Mouse (Mus musculus) CH12.LX (cell line): ENCODE data around the gene 4930522H14Rik. TPM values are rescaled to one million over a fixed set of nuclear protein-coding genes. Genes with fewer than 3 reads are reported as not detected.

Source experiments
- DNase-seq: peaks from one replicate; pipeline ENCODE4 v3.0.0-alpha.2; 2013; ENCODE audit errors: extremely low read depth
- H3K27ac ChIP-seq: 2 replicates; pipeline ENCODE4 v1.5.1; 2012; ENCODE audit warnings: low read depth, mild to moderate bottlenecking, control low read depth, moderate library complexity; ENCODE audit not compliant: insufficient read depth
- H3K27me3 ChIP-seq: replicated peaks from 2 replicates; pipeline ENCODE3; 2012; ENCODE audit warnings: inconsistent platforms
- H3K36me3 ChIP-seq, 2 experiments: replicated peaks in 1 of 2; 2 replicates each; pipeline versions ENCODE3 to v1.6.1; 2012; ENCODE audit warnings: inconsistent platforms in 1 of 2, low read length in 1 of 2, mild to moderate bottlenecking in 1 of 2, mixed read lengths in 1 of 2, moderate library complexity in 1 of 2; ENCODE audit not compliant: control insufficient read depth in 1 of 2, insufficient read depth in 1 of 2
- H3K4me1 ChIP-seq, 2 experiments: 2 replicates each; pipeline ENCODE4 v1.6.1; 2012; ENCODE audit warnings: inconsistent platforms in 1 of 2, moderate library complexity in 1 of 2; ENCODE audit not compliant: insufficient read depth in 2 of 2, control insufficient read depth in 1 of 2
- H3K4me2 ChIP-seq: 2 replicates; pipeline ENCODE4 v1.6.1; 2012; ENCODE audit warnings: low read depth, mild to moderate bottlenecking, control low read depth; ENCODE audit not compliant: poor library complexity, insufficient read depth, severe bottlenecking
- H3K4me3 ChIP-seq, 3 experiments: fragments of 150-350 bp in 1 of 3; sonication (generic) in 1 of 3; replicated peaks in 1 of 3; 2 replicates each; pipeline versions ENCODE3 to v1.5.1; 2011 to 2012; ENCODE audit warnings: low read depth in 2 of 3, low read length in 2 of 3, mild to moderate bottlenecking in 2 of 3, moderate library complexity in 2 of 3, control low read depth in 1 of 3, improper control_type of control experiment in 1 of 3, inconsistent platforms in 1 of 3, mixed read lengths in 1 of 3; ENCODE audit not compliant: poor library complexity in 1 of 3
- H3K79me2 ChIP-seq: replicated peaks from 2 replicates; pipeline ENCODE4 v1.6.1; 2012; ENCODE audit warnings: mild to moderate bottlenecking, moderate library complexity; ENCODE audit not compliant: control insufficient read depth, poor library complexity, insufficient read depth, severe bottlenecking; ENCODE audit errors: extremely low read depth
- H3K9ac ChIP-seq: 2 replicates; pipeline ENCODE4 v1.6.1; 2012; ENCODE audit warnings: low read depth, mild to moderate bottlenecking, control low read depth, moderate library complexity; ENCODE audit not compliant: insufficient read depth
- H3K9me3 ChIP-seq: replicated peaks from 2 replicates; pipeline ENCODE3; 2012; ENCODE audit warnings: low read length, inconsistent platforms, mixed read lengths
- ELF1 ChIP-seq: IDR thresholded peaks from 2 replicates; pipeline ENCODE4 v1.6.1; 2014; ENCODE audit warnings: low read depth, mild to moderate bottlenecking, inconsistent platforms, low read length, improper control_type of control experiment
- JUND ChIP-seq: conservative IDR thresholded peaks from 2 replicates; pipeline ENCODE4 v1.6.1; 2011; ENCODE audit warnings: low read depth, low read length, improper control_type of control experiment
- KAT2A ChIP-seq: IDR thresholded peaks from 2 replicates; pipeline ENCODE4 v1.6.1; 2012; ENCODE audit warnings: low read length, improper control_type of control experiment, inconsistent platforms; ENCODE audit not compliant: insufficient replicate concordance
- MXI1 ChIP-seq: IDR thresholded peaks from 2 replicates; pipeline ENCODE4 v1.6.1; 2011; ENCODE audit warnings: mild to moderate bottlenecking, low read depth, low read length, improper control_type of control experiment
- NRF1 ChIP-seq: IDR thresholded peaks from 2 replicates; pipeline ENCODE4 v1.6.1; 2014; ENCODE audit warnings: low read depth, mild to moderate bottlenecking, inconsistent platforms, low read length, improper control_type of control experiment, moderate library complexity
- PAX5 ChIP-seq: IDR thresholded peaks from 2 replicates; pipeline ENCODE4 v1.6.1; 2012; ENCODE audit warnings: low read length, inconsistent platforms, mixed read lengths
- POLR2A ChIP-seq: IDR thresholded peaks from 2 replicates; pipeline ENCODE4 v1.6.1; 2011; ENCODE audit warnings: low read depth, mild to moderate bottlenecking, improper control_type of control experiment, low read length
- RAD21 ChIP-seq: IDR thresholded peaks from 2 replicates; pipeline ENCODE4 v1.6.1; 2011; ENCODE audit warnings: low read depth, mild to moderate bottlenecking, low read length, improper control_type of control experiment, moderate library complexity
- RCOR1 ChIP-seq: conservative IDR thresholded peaks from 2 replicates; pipeline ENCODE4 v1.6.1; 2012; ENCODE audit warnings: low read depth, mild to moderate bottlenecking, inconsistent platforms, low read length, improper control_type of control experiment
- SIN3A ChIP-seq: IDR thresholded peaks from 2 replicates; pipeline ENCODE4 v1.6.1; 2012; ENCODE audit warnings: low read length, improper control_type of control experiment, inconsistent platforms
- SMC3 ChIP-seq: IDR thresholded peaks from 2 replicates; pipeline ENCODE4 v1.6.1; 2011; ENCODE audit warnings: low read depth, low read length, improper control_type of control experiment
- TBP ChIP-seq: conservative IDR thresholded peaks from 2 replicates; pipeline ENCODE4 v1.6.1; 2011; ENCODE audit warnings: low read depth, low read length, improper control_type of control experiment
- UBTF ChIP-seq: IDR thresholded peaks from 2 replicates; pipeline ENCODE4 v1.6.1; 2012; ENCODE audit warnings: low read depth, mild to moderate bottlenecking, inconsistent platforms, low read length, improper control_type of control experiment, moderate library complexity
- USF2 ChIP-seq: conservative IDR thresholded peaks from 2 replicates; pipeline ENCODE4 v1.6.1; 2011; ENCODE audit warnings: low read depth, low read length, improper control_type of control experiment
- ZNF384 ChIP-seq: IDR thresholded peaks from 2 replicates; pipeline ENCODE4 v1.6.1; 2012; ENCODE audit warnings: low read depth, low read length, improper control_type of control experiment, inconsistent platforms
- dilution Hi-C: fragments of 300-500 bp; cut with MboI; formaldehyde crosslinking; loops from 2 replicates; pipeline ENCODE4 v1.14.3; 2020; ENCODE audit warnings: low sequenced_read_pairs; ENCODE audit not compliant: extremely low pct_unique_long_range_greater_than_20kb, extremely low pct_ligation_motif_present
- in situ Hi-C: fragments of 300-500 bp; cut with MboI; formaldehyde crosslinking; loops from 3 replicates; pipeline ENCODE4 v1.14.3; 2019; ENCODE audit warnings: low sequenced_read_pairs, low pct_ligation_motif_present, low pct_unique_long_range_greater_than_20kb, mixed read lengths
- polyA plus RNA-seq: library from polyadenylated mRNA; unstranded; fragments of >175 nt; gene quantifications from 2 replicates; pipeline ENCODE4 v1.2.1, GENCODE M21; 2012; ENCODE audit warnings: low read depth; ENCODE audit not compliant: insufficient read length
- total RNA-seq, 2 experiments: library from RNA; depleted of rRNA; stranded (reverse); fragments of 300-350 nt in 1 of 2; fragments of >200 nt in 1 of 2; gene quantifications; 2 replicates each; pipeline ENCODE4 v1.2.3; 2012 to 2014

The 4930522H14Rik gene
- total RNA-seq (2012; rRNA removed) (not detected in 2 replicates), total RNA-seq (2014; rRNA removed) (not detected in 2 replicates), polyA plus RNA-seq (not detected in 2 replicates)

DNA sequence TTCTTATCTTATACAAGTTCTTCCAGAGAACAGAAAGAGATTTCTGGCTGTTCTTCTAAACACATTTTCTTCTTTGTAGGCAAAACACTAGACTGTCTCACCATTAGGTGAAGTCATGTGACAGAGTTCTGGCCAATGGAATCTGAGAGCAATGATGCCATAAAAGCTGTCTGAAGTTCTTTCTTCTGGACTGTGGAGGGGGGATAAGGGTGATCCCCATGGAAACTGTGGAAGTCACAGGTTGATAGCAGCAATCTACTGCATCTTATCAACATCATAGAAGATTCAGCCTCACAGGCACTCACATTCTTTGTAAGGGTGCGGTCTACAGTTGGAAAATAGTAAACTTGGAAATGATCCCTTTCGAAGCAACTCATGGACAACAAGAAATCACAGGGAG lies at the start of gene 4930522H14Rik:
Gene 4930522H14Rik, minus strand, starts transcription at position 187 of the 400 bp plus-strand sequence.
- in situ Hi-C loops = no loop called here

DNA sequence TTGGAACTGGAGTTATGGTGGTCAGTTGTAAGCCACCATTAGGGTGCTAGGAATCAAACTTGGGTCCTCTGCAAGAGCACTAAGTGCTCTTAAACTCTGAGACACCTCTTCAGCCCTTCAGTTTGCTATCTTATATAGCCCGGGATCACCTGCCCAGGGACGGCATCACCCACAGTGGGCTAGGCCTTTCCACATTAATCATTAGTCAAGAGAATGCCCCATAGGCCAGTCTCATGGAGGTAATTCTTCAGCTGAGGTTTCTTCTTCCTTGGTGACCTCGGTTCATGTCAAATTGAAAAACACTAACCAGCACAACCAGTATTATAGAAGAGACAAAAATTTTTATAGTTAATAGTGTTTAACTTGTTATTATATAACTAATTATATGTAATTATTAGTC lies 47.3 kb upstream of the 4930522H14Rik start:
- dilution Hi-C loops (no loop called here), in situ Hi-C loops (loop anchor here (5.0 kb wide), 1 partner anchor 149 kb away; no protein-coding TSS in a partner anchor)
- Histone ChIP-seq H3K36me3 (no peaks in the 10 kb centered on the region), H3K79me2 (no peaks in the 10 kb centered on the region), H3K4me3 (no peak overlapping the region), H3K9ac (no peak overlapping the region), H3K27ac (no peak overlapping the region), H3K4me1 (peaks cover 0 to 9% of the 10 kb centered on the region in 2 experiments; a peak in 2 of 4 replicates), H3K9me3 (no peaks in the 10 kb centered on the region), H3K4me2 (no peak overlapping the region), H3K27me3 (no peaks in the 10 kb centered on the region)
- DNase-seq = no peak
- TF ChIP-seq KAT2A = no peak
- no peak for TF ChIP-seq ELF1
- TF ChIP-seq JUND = no peak
- no peak for TF ChIP-seq RCOR1
- TF ChIP-seq UBTF = no peak
- TF ChIP-seq ZNF384 = no peak
- no peak for TF ChIP-seq POLR2A
- no peak for TF ChIP-seq SIN3A
- no peak for TF ChIP-seq RAD21
- TF ChIP-seq PAX5 = no peak
- TF ChIP-seq NRF1 = no peak
- no peak for TF ChIP-seq SMC3
- TF ChIP-seq MXI1 = no peak
- no peak for TF ChIP-seq TBP

More for the DNA sequence above, at the start of gene 4930522H14Rik:
- H3K9ac ChIP-seq = no peak within 1 kb of the TSS
- H3K79me2 ChIP-seq = no peaks in the 10 kb centered on the region
- H3K9me3 ChIP-seq = no peaks in the 10 kb centered on the region
- dilution Hi-C loops = no loop called here
- TF ChIP-seq MXI1 = no peak
- 0 out of 2 replicates have a peak, but pooled peaks have one; percentile 12 for TF ChIP-seq USF2
- H3K36me3 ChIP-seq = no peaks in the 10 kb centered on the region
- peaks cover 0 to 5% of the 10 kb centered on the region in 2 experiments; a peak in 2 of 4 replicates for H3K4me1 ChIP-seq
- no peak within 1 kb of the TSS for H3K4me3 ChIP-seq
- no peak within 1 kb of the TSS for H3K4me2 ChIP-seq
- H3K27ac ChIP-seq = no peak within 1 kb of the TSS
- H3K27me3 ChIP-seq = no peaks in the 10 kb centered on the region
- DNase-seq = no peak
